Mouse (Mus musculus): Measurements from ENCODE around the gene Pde4b. TPM values are rescaled to one million over a fixed set of nuclear protein-coding genes. Genes with fewer than 3 reads are reported as not detected.

Gene Pde4b
- total RNA-seq, 2 experiments from 2014 or later = 17.1 to 20.0 TPM

- no peak for ATAC-seq (ENCODE audit: poor library complexity, severe bottlenecking)
These were observed 88.6 kb downstream of the Pde4b start for GRCm38 (mm10) chr4:102175985-102176384.

GRCm38 (mm10) chr4:102177258-102177657 lies 89.9 kb downstream of the Pde4b start:
- ATAC-seq (ENCODE audit: poor library complexity, severe bottlenecking) = no peak

GRCm38 (mm10) chr4:102186888-102187287 lies 99.5 kb downstream of the Pde4b start:
- no peak for ATAC-seq (ENCODE audit: poor library complexity, severe bottlenecking)

- no peak for ATAC-seq (ENCODE audit: poor library complexity, severe bottlenecking)
These were observed 110.4 kb downstream of the Pde4b start for GRCm38 (mm10) chr4:102197707-102198106.

GRCm38 (mm10) chr4:102209773-102210172 lies 122.4 kb downstream of the Pde4b start:
- no peak for ATAC-seq (ENCODE audit: poor library complexity, severe bottlenecking)

- peak; percentile 58 for ATAC-seq (ENCODE audit: poor library complexity, severe bottlenecking)
These were observed 139.4 kb downstream of the Pde4b start for GRCm38 (mm10) chr4:102226700-102227099.

GRCm38 (mm10) chr4:102228953-102229586 lies 141.7 kb downstream of the Pde4b start:
- ATAC-seq (ENCODE audit: poor library complexity, severe bottlenecking) = peak; percentile 23; the same call in 1 of the 2 replicates

- ATAC-seq (ENCODE audit: poor library complexity, severe bottlenecking) = no peak
These were observed 143.6 kb downstream of the Pde4b start for GRCm38 (mm10) chr4:102230898-102231297.

- peak; percentile 43 for ATAC-seq (ENCODE audit: poor library complexity, severe bottlenecking)
These were observed 146.3 kb downstream of the Pde4b start for GRCm38 (mm10) chr4:102233633-102234032.

GRCm38 (mm10) chr4:102235151-102235550 lies 147.8 kb downstream of the Pde4b start:
- no peak for ATAC-seq (ENCODE audit: poor library complexity, severe bottlenecking)

GRCm38 (mm10) chr4:102239102-102239501 lies 151.8 kb downstream of the Pde4b start:
- ATAC-seq (ENCODE audit: poor library complexity, severe bottlenecking) = no peak

GRCm38 (mm10) chr4:102239657-102240390 lies 152.5 kb downstream of the Pde4b start:
- ATAC-seq (ENCODE audit: poor library complexity, severe bottlenecking) = no peak

- ATAC-seq (ENCODE audit: poor library complexity, severe bottlenecking) = peak; percentile 59
These were observed 153.5 kb downstream of the Pde4b start for GRCm38 (mm10) chr4:102240754-102241427.

- ATAC-seq (ENCODE audit: poor library complexity, severe bottlenecking) = no peak
These were observed 166.7 kb downstream of the Pde4b start for GRCm38 (mm10) chr4:102253994-102254393.

GRCm38 (mm10) chr4:102254466-102255294 lies 167.3 kb downstream of the Pde4b start:
- ATAC-seq (ENCODE audit: poor library complexity, severe bottlenecking) = no peak

GRCm38 (mm10) chr4:102255295-102255670 lies 167.9 kb downstream of the Pde4b start:
- ATAC-seq (ENCODE audit: poor library complexity, severe bottlenecking) = no peak

- ATAC-seq (ENCODE audit: poor library complexity, severe bottlenecking) = no peak
These were observed 169.0 kb downstream of the Pde4b start for GRCm38 (mm10) chr4:102256170-102256960.

GRCm38 (mm10) chr4:102260216-102260615 lies 172.9 kb downstream of the Pde4b start:
- no peak for ATAC-seq (ENCODE audit: poor library complexity, severe bottlenecking)

- ATAC-seq (ENCODE audit: poor library complexity, severe bottlenecking) = no peak
These were observed 185.0 kb downstream of the Pde4b start for GRCm38 (mm10) chr4:102272313-102272712.

- 0 out of 2 replicates have a peak, but pooled peaks have one; percentile 18 for ATAC-seq (ENCODE audit: poor library complexity, severe bottlenecking)
These were observed 185.4 kb downstream of the Pde4b start for GRCm38 (mm10) chr4:102272749-102273148.
